Mouse (Mus musculus) testis, postnatal 14 days (tissue): ENCODE results near the gene Clnk.
"Not testable (repeated sequence)": the region's sequence is repeated elsewhere in the genome, so short reads cannot be mapped to it uniquely, and the experiment has no call there.

ENCODE experiments used
- DNase-seq: peaks from one replicate; pipeline ENCODE4 v3.0.0; 2021; ENCODE audit warnings: low spot score

Clnk gene

GRCm38 (mm10) chr5:38876622-38877021 lies at the start of gene Clnk:
Clnk (minus strand) TSS chr5:38876812.
- DNase-seq: no peak

GRCm38 (mm10) chr5:38905271-38905670 lies 28.7 kb upstream of the Clnk start:
- DNase-seq: no peak

- no peak for DNase-seq
Observed at GRCm38 (mm10) chr5:38904528-38905044, 28.0 kb upstream of the Clnk start.

GRCm38 (mm10) chr5:38902889-38903288 lies 26.3 kb upstream of the Clnk start:
- no peak for DNase-seq

- DNase-seq: no peak
Observed at GRCm38 (mm10) chr5:38899051-38899450, 22.4 kb upstream of the Clnk start.

- no peak for DNase-seq
Observed at GRCm38 (mm10) chr5:38888646-38889045, 12.0 kb upstream of the Clnk start.

GRCm38 (mm10) chr5:38886623-38887275 lies 10.1 kb upstream of the Clnk start:
- no peak for DNase-seq

- DNase-seq: not testable (repeated sequence)
Observed at GRCm38 (mm10) chr5:38882635-38883034, 6.0 kb upstream of the Clnk start.

GRCm38 (mm10) chr5:38881728-38882620 lies 5.4 kb upstream of the Clnk start:
- DNase-seq: no peak

GRCm38 (mm10) chr5:38881416-38881727 lies 4.8 kb upstream of the Clnk start:
- no peak for DNase-seq

GRCm38 (mm10) chr5:38879989-38880706 lies 3.5 kb upstream of the Clnk start:
- DNase-seq: no peak

- DNase-seq: no peak
Observed at GRCm38 (mm10) chr5:38875403-38875802, 1.2 kb downstream of the Clnk start.

GRCm38 (mm10) chr5:38874931-38875330 lies 1.7 kb downstream of the Clnk start:
- DNase-seq: no peak

GRCm38 (mm10) chr5:38872906-38873305 lies 3.7 kb downstream of the Clnk start:
- DNase-seq: no peak

- no peak for DNase-seq
Observed at GRCm38 (mm10) chr5:38871591-38871990, 5.0 kb downstream of the Clnk start.

- DNase-seq: no peak
Observed at GRCm38 (mm10) chr5:38870485-38870884, 6.1 kb downstream of the Clnk start.

GRCm38 (mm10) chr5:38869976-38870375 lies 6.6 kb downstream of the Clnk start:
- DNase-seq: no peak

- no peak for DNase-seq
Observed at GRCm38 (mm10) chr5:38864624-38865023, 12.0 kb downstream of the Clnk start.

- no peak for DNase-seq
Observed at GRCm38 (mm10) chr5:38863029-38863428, 13.6 kb downstream of the Clnk start.

- no peak for DNase-seq
Observed at GRCm38 (mm10) chr5:38862288-38862985, 14.2 kb downstream of the Clnk start.

GRCm38 (mm10) chr5:38858015-38858721 lies 18.4 kb downstream of the Clnk start:
- DNase-seq: no peak
